Mouse (Mus musculus) cerebellum, adult 9-10 months (tissue): Measurements from ENCODE around the gene Kcnk7.

ENCODE experiments used
- DNase-seq: peaks from one replicate; pipeline ENCODE4 v3.0.0; 2022

Kcnk7 gene

DNA sequence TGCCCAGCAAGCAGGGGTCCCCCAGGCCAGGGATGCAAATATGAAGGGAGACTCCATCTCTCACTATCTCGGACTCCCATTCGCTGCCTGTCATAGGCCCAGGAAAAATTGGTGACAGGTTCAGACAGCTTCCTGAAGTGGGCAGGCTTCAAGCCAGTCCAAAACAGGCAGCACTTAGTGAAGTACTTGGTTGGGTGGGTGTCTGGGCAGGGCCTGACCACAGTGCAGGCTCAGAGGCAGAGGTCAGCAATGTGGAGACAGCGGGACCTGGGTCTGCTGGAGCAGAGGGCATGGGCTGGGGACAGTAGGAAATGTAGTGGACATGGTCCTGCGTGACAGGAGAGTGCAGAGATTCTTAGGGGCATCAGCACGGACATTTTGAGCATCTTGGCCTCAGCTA is 12.6 kb upstream of the Kcnk7 start:
- no peak for DNase-seq

DNA sequence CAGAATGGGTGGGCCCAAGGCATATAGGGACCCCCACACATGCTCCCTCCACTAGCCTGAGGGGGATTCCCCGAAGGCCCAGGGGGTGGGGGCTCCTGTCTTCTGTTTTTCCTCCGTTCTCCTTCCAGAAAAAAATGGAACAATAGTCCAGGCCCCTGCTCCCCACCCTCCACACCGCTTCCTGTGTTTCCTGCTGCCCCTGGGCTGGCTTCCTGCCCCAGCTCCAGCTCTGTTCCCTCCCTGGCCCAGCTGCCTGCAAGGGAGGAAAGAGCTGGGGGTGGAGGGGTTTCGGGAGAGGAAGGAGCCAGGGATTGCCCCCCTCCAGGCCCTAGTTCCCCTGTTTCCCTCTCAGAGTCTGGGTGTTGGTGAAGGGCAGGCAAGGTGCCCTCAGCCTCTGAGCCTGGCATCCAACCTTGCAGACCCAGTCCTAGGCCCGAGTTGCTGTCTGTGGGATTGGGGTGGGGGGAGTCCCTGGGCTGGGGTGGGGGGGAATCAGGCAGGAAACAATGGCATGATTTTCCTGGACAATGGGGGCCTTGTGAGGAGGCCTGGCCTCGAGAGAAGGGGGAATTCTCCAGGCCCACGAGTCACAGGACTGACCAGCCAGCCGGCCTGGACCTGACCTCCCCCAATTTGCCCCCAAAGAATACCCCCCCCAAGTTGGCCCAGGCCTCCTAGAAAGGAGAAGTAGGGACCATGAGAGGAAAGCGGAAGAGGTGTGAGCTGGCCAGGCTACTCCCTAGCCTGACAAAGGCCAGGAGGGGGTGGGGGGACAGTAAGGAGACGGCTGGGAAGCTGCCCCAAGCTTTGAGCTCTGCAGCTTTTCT is 11.9 kb upstream of the Kcnk7 start:
- no peak for DNase-seq

- DNase-seq, result no peak
Observed at GRCm38 (mm10) chr19:5692913-5693396, 11.2 kb upstream of the Kcnk7 start.

- DNase-seq, result no peak
Observed at GRCm38 (mm10) chr19:5693801-5694200, 10.4 kb upstream of the Kcnk7 start.

- no peak for DNase-seq
Observed at GRCm38 (mm10) chr19:5695849-5696462, 8.2 kb upstream of the Kcnk7 start.

DNA sequence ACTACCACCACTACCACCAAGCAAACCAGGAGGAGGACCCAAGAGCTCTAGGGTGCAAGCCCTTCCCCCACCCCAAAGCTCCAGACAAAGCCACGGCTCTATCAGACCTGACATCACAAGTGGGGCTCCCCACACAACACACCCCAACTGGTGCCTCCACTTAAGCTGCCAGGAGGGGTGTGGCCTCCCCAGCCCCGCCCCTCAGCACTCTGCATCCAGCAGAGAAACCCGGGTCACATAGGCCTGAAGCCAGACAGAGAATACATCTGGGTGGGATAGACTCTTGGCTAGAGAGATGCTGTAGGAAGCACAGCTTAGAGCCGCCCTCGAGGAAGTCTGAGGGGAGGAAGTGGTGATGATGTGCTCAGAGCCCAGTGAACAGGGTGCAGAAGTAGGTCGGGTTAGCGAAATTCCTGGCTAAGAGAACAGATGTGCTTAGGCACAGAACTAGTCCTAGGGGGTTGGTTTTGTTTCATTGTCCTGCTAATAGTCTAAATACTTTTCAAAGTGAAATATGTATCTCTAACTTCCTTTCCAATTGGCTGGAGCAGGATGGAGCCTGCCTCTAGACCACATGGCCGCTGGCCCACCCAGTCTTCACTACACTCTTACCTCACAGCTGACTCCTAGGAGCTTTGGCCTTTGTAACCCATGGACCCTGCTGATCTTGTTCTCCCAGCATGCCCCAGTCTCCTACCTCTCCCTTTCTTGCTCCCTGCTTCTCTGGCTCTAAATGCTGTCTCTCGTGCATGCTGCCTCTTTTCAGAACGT is 819 bp downstream of the Kcnk7 start:
- no peak for DNase-seq

DNA sequence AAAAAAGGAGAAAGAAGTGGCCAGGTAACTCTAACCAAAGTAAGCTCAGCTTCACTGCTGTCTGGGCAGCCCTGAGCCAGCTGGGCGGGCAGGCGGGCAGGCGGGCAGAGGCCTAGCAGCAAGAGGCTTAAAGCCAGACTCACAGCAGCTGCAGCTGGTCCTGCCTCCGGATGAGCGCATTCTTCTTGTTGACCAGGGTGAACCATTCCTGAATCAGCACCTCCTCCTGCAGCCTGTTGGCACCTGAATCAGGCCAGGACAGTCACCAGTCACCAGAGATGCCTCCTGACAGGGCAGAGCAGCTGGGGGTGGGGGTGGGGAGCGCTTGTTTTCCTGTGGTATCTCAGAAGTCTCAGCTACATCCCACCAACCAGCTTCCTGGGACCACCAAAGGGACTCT is 5.9 kb downstream of the Kcnk7 start:
- DNase-seq, result no peak

GRCm38 (mm10) chr19:5710581-5710980 is 6.4 kb downstream of the Kcnk7 start:
- no peak for DNase-seq

- DNase-seq, result peak; percentile 86
Observed at GRCm38 (mm10) chr19:5711218-5711617, 7.1 kb downstream of the Kcnk7 start.

DNA sequence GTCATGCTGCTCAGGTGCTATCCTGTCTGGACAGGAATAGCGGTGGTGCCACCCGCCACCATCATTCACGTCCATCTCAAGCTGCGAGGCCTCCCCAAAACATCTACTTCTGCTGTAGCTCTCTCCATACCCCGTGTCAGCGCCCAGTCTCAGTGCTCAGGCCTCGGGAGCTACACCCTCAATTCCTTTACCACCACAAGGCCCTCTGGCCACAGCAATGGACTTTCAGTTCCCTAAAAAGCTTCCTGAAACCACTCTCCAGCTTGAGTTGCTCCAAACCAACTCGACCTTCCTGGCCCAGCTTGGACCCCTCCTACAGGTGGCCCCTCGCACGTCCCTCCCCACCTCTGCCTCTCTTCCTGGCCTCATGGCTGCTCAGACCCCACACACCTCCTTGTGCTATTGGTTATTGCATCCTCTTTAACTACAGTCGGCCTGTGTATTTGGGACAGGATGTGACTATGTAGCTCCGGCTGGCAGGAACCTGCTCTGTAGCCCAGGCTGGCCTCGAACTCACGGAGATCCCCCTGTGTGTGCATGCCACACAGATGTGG is 7.8 kb downstream of the Kcnk7 start:
- DNase-seq, result no peak

- DNase-seq, result no peak
Observed at GRCm38 (mm10) chr19:5713255-5713654, 9.1 kb downstream of the Kcnk7 start.

DNA sequence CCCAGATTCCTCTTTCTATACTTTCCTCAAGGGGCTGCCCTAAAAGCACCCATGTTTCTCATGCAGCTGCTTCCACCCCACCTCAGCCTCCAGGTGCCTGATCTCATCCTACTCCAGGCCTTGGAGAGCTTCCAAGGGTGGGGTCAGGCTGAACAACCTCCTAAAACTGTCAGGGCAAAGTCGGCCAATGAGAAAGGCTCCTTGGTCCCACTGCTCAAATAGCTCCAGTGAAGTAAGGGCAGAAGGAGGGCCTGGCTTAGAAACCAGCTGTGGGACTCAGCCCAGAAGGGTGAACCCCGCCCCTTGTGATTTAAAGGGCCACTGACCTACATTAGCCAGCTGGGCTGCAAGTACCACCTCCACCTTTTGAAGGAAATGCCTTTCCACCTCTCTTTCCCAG is 9.6 kb downstream of the Kcnk7 start:
- DNase-seq, result no peak

- no peak for DNase-seq
Observed at GRCm38 (mm10) chr19:5715793-5716688, 11.9 kb downstream of the Kcnk7 start.

- DNase-seq, result no peak
Observed at GRCm38 (mm10) chr19:5716955-5717354, 12.8 kb downstream of the Kcnk7 start.

DNA sequence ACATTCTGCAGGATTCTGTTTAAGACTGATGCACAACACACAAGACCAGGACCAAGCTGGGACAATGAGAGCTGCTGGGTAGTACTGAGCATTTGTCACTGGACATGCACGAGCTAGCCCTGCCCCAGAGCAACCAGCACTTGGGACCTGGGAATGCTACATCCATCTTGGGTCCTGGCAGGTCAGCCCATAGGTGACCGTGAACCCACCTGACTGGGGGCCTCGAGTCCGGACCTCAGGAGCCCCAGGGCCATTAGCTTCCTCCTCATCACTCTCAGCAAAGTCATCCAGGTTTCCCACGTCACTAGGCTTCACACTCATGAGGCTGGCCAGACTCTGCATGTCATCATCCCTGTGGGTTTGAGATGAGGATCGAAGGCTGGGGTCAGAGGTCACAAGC is 17.1 kb downstream of the Kcnk7 start:
- DNase-seq, result no peak

DNA sequence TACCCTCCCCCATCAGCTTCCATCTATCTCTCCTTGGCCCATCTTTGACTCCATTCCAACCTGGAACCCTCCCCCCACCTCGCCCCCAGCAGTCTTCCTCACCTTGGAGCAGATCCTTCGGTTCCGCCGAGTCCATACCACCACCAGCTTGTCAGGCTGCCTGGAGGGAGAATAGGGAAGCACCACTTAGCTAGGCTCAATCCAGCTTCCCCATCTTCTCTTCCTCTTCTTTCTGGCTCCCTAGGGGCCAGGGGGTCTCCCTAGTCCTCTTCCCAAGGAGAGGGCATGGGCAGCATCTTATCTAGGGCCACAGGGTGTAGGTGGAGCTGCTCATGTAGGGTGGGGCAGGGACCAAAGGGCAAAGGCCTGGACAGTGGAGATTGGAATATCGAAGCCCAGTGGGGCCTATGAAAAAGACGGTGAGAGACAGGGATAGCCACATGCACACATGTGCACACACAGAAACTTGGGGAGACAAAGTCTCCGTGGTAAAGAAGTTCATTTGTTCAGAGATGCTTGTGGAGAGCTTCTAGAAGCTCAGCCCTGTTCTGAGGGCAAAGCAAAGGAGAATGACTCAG is 18.8 kb downstream of the Kcnk7 start:
- no peak for DNase-seq

DNA sequence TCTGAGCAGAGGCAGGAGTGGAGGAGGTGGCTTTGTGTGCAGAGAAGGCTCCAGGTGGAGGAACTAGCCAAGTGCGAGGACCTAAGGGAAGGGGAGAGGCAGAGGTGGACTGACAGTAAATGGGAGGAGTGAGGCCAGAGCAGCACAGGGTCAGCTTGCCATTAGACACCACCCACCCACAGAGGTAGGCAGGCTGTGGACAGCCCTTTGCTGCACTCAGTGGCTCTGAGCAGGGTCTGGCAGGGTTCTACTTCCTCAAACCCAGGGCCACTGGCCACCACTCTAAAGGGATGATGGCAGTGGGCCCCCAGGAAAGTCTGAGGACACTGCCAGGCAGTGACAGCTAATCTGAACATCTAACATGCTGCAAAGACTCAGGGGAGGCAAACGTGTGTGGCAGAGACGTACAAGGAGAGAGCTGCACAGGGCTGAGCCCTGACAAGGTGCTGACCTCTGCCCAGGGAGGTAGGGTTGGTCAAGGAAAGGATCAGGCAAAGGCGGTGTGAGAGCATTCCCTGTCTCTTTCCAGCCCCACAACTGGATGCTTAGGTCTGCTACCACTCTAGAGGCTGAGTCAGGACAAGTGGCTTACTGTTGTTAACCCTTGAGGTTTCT is 19.9 kb downstream of the Kcnk7 start:
- DNase-seq, result no peak

DNA sequence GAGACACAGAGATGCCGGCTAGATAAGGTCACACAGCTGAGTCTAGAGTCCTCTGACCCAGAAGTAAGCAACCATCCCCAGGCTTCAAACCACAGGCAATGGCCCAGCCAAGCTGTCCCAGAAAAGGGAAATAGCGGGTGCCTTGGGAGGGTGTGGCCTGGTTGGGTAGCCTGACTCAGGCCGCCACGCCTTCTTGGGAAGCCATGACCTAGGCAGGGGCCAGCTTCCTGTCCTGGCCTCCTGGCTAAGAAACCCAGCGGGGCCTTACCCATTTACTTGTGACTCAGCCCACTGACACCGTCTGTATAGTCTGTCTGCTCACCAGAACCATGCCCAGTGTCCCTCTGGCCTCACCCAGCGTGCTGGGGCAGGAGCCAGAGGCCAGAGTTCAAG is 20.4 kb downstream of the Kcnk7 start:
- no peak for DNase-seq

GRCm38 (mm10) chr19:5725029-5725707 is 21.0 kb downstream of the Kcnk7 start:
- no peak for DNase-seq

- DNase-seq, result no peak
Observed at GRCm38 (mm10) chr19:5725767-5726515, 21.8 kb downstream of the Kcnk7 start, which contains the start of gene Ehbp1l1. Ehbp1l1 (minus strand) TSS chr19:5726317.
